Mouse (Mus musculus) kidney, adult 2 months (tissue): Measurements from ENCODE around the gene Zfp637. TPM values are rescaled to one million over a fixed set of nuclear protein-coding genes. Genes with fewer than 3 reads are reported as not detected.
"Not testable (repeated sequence)": the region's sequence is repeated elsewhere in the genome, so short reads cannot be mapped to it uniquely, and the experiment has no call there.

Source experiments
- DNase-seq: peaks from one replicate; pipeline ENCODE4 v3.0.0; 2021
- H3K27ac ChIP-seq: fragments of 200-500 bp; 2 replicates; pipeline ENCODE4 v1.5.1; 2012; ENCODE audit warnings: low read depth, low read length, control low read depth, inconsistent platforms; ENCODE audit not compliant: insufficient read depth
- H3K27me3 ChIP-seq: fragments of 200-500 bp; replicated peaks from 2 replicates; pipeline ENCODE4 v1.6.1; 2012; ENCODE audit warnings: mild to moderate bottlenecking, moderate library complexity, low read length, inconsistent platforms; ENCODE audit not compliant: control insufficient read depth, insufficient read depth
- H3K36me3 ChIP-seq: fragments of 200-500 bp; 2 replicates; pipeline ENCODE4 v1.6.1; 2012; ENCODE audit warnings: mild to moderate bottlenecking, moderate library complexity, low read length, inconsistent platforms; ENCODE audit not compliant: control insufficient read depth, insufficient read depth
- H3K4me1 ChIP-seq: fragments of 200-500 bp; 2 replicates; pipeline ENCODE4 v1.6.1; 2011; ENCODE audit warnings: low read length; ENCODE audit not compliant: control insufficient read depth, insufficient read depth
- H3K4me3 ChIP-seq: fragments of 200-500 bp; 2 replicates; pipeline ENCODE4 v1.5.1; 2011; ENCODE audit warnings: mild to moderate bottlenecking, low read depth, low read length, control low read depth; ENCODE audit not compliant: insufficient read depth
- CTCF ChIP-seq: fragments of 200-500 bp; conservative IDR thresholded peaks from 2 replicates; pipeline ENCODE4 v1.5.1; 2011; ENCODE audit warnings: low read depth, mild to moderate bottlenecking, control low read depth, low read length, moderate library complexity, mixed read lengths; ENCODE audit not compliant: insufficient read depth, insufficient read length
- POLR2A ChIP-seq: fragments of 200-500 bp; IDR thresholded peaks from one replicate; pipeline ENCODE4 v1.6.1; 2011; ENCODE audit warnings: low read depth, low read length, control low read depth
- WGBS: fragments of 180-500 bp; shearing (Covaris S2); methylation state at CpG from one replicate; pipeline ENCODE4 v1.1.7; 2018; 5-methylcytosine and 5-hydroxymethylcytosine counted together
- polyA plus RNA-seq: library from polyadenylated mRNA; depleted of rRNA; stranded (reverse); fragments of >200 nt; gene quantifications from 2 replicates; pipeline ENCODE4 v1.2.3, GENCODE M21; 2012

Zfp637 gene
- polyA plus RNA-seq, 1 experiment, result 37.0 TPM

DNA sequence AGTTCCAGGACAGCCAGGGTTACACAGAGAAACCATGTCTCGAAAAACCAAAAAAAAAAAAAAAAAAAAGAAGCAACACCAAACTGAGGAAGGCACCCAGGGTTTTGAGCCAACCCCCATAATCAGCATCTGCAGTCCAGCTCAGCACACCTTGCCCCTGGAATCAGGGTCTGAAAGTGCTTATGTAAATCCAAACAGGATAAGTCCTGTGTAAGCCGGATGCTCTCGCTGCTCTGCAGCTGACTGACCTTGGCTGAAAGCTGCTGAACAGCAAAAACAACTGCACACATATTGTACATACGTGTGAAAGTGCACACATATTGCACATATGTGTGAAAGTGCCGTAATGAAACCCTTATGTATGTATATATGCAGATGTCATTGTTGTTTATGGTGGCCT lies 29.7 kb upstream of the Zfp637 start:
- Histone ChIP-seq H3K4me3 (no peak overlapping the region), H3K36me3 (no peaks in the 10 kb centered on the region), H3K4me1 (no peaks in the 10 kb centered on the region), H3K27me3 (no peaks in the 10 kb centered on the region), H3K27ac (no peak overlapping the region)
- 70% methylated on average over 5 of the region's 5 CpGs for WGBS
- TF ChIP-seq CTCF (no peak), POLR2A (no peak)
- DNase-seq, result no peak

DNA sequence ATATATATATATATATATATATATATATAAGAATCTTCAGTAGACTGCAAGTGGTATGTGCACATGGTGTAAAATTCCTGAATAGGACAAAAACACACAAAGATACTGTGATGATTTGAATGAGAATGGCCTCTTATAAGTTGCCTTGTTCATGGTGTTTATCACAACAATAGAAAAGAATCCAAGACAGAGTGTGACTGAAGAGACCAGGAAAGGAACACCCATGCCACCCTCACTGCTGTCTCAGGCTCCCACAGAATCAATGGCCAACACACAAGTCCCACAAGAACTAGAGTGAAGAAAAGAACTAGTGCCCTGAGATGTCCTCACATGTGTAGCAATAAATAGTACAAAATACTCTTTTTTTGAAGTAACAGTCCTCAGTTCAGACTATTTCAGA lies 26.3 kb upstream of the Zfp637 start:
- no peak for DNase-seq
- TF ChIP-seq CTCF (no peak), POLR2A (no peak)
- no peaks in the 10 kb centered on the region for H3K27me3 ChIP-seq
- H3K36me3 ChIP-seq, result no peaks in the 10 kb centered on the region
- H3K4me1 ChIP-seq, result no peaks in the 10 kb centered on the region
- H3K27ac ChIP-seq, result no peak overlapping the region
- H3K4me3 ChIP-seq, result no peak overlapping the region

DNA sequence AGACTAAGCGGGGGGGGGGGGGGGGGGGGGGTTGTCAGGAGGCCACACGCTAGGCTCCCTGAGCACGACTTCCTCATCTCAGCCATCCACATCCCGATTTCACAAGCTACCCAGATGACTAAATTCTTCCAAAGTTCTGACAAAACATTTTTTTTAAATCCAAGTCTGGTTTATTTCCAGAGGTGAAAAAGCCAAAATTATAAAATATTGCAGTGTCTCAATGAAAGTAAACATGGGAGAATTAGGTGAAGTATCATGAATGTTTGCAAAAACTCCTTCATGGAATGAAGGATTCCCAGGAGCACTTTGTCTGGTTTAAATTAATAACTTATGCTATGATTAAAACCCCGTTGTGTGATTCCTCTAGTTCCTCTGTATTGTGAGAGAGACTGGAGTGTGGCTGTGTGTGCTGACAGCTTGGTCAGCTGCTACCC lies 23.9 kb upstream of the Zfp637 start:
- Histone ChIP-seq H3K36me3 (no peaks in the 10 kb centered on the region), H3K4me3 (no peak overlapping the region), H3K27me3 (no peaks in the 10 kb centered on the region), H3K4me1 (no peaks in the 10 kb centered on the region), H3K27ac (no peak overlapping the region)
- DNase-seq, result no peak
- TF ChIP-seq POLR2A, result no peak
- no peak for TF ChIP-seq CTCF
- WGBS, result 59% methylated on average over 5 of the region's 5 CpGs

GRCm38 (mm10) chr6:117820327-117820726 lies 20.7 kb upstream of the Zfp637 start:
- Histone ChIP-seq H3K36me3 (no peaks in the 10 kb centered on the region), H3K4me3 (no peak overlapping the region), H3K4me1 (no peaks in the 10 kb centered on the region), H3K27ac (no peak overlapping the region), H3K27me3 (no peaks in the 10 kb centered on the region)
- DNase-seq, result no peak
- no peak for TF ChIP-seq CTCF
- no peak for TF ChIP-seq POLR2A
- WGBS, result 86% methylated on average over 14 of the region's 14 CpGs

- Histone ChIP-seq H3K4me3 (no peak overlapping the region), H3K27me3 (no peaks in the 10 kb centered on the region), H3K27ac (no peak overlapping the region), H3K4me1 (no peaks in the 10 kb centered on the region), H3K36me3 (no peaks in the 10 kb centered on the region)
- 7% methylated on average over 4 of the region's 4 CpGs for WGBS
- peak; percentile 80 for TF ChIP-seq CTCF
- TF ChIP-seq POLR2A, result no peak
- DNase-seq, result peak; percentile 73
Observed at GRCm38 (mm10) chr6:117825369-117825768, 15.6 kb upstream of the Zfp637 start.

- Histone ChIP-seq H3K36me3 (no peaks in the 10 kb centered on the region), H3K27ac (no peak overlapping the region), H3K4me3 (no peak overlapping the region), H3K27me3 (no peaks in the 10 kb centered on the region), H3K4me1 (no peaks in the 10 kb centered on the region)
- peak; percentile 76 for TF ChIP-seq CTCF
- TF ChIP-seq POLR2A, result no peak
- WGBS, result 17% methylated on average over 9 of the region's 9 CpGs
- peak; percentile 55 for DNase-seq
Observed at GRCm38 (mm10) chr6:117828273-117828672, 12.7 kb upstream of the Zfp637 start.

DNA sequence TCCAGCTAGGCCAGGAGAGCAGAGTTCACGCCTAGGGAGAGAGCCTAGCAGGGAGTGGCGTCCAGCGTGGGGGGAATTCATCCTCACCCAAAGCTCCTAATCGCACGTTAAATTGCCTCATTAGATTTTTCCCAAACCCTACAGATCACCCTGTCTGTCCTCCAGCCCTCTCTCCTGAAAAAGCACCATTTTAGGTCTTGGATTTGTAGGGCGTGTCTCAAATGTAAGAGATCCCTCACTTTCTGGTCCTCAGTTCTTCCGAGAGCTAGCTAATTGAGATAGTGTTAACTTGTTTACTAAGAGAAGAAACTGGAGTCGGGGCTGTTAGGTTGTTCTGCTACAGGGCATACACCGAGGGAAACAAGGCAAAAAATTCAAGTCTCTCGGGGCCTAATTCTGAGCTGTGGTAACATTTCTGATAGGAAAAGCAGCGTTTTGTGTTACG lies 553 bp downstream of the Zfp637 start:
- no peak for TF ChIP-seq CTCF
- Histone ChIP-seq H3K27ac (peak overlapping the region; percentile 97), H3K27me3 (no peaks in the 10 kb centered on the region), H3K4me1 (peaks cover 6% of the 10 kb centered on the region; the same call in 1 of the 2 replicates), H3K4me3 (peak overlapping the region; percentile 99), H3K36me3 (peaks cover 5% of the 10 kb centered on the region)
- DNase-seq, result no peak
- 5% methylated on average over 12 of the region's 12 CpGs for WGBS

DNA sequence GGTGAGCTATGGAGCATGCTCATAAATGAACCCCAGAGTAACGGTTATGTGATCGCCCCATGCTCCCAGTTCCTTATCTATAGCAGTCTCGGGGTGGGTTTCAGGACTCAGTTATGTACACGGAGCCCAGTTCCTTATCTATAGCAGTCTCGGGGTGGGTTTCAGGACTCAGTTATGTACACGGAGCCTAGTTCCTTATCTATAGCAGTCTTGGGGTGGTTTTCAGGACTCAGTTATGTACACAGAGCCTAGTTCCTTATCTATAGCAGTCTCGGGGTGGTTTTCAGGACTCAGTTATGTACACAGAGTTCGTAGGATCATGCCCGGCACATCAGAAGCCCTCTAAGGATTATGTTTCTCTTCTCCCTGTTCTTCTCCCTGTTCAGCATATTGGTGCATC lies 3.6 kb downstream of the Zfp637 start:
- no peaks in the 10 kb centered on the region for H3K27me3 ChIP-seq
- no peak overlapping the region for H3K4me3 ChIP-seq
- TF ChIP-seq POLR2A, result no peak
- no peak for TF ChIP-seq CTCF
- DNase-seq, result no peak
- 92% methylated on average over 9 of the region's 9 CpGs for WGBS
- H3K36me3 ChIP-seq, result peaks cover 5% of the 10 kb centered on the region
- H3K4me1 ChIP-seq, result peaks cover 6% of the 10 kb centered on the region; the same call in 1 of the 2 replicates
- no peak overlapping the region for H3K27ac ChIP-seq

- H3K36me3 ChIP-seq, DNase-seq, H3K27ac ChIP-seq, H3K4me3 ChIP-seq, H3K27me3 ChIP-seq, H3K4me1 ChIP-seq: not testable (repeated sequence)
- 90% methylated on average over 4 of the region's 4 CpGs for WGBS
Observed at GRCm38 (mm10) chr6:117846671-117847070, 5.7 kb downstream of the Zfp637 start.
